Mouse (Mus musculus) kidney, adult 18-20 months (tissue): ENCODE results near the gene Olfr213.
"Not testable (repeated sequence)": the region's sequence is repeated elsewhere in the genome, so short reads cannot be mapped to it uniquely, and the experiment has no call there.

Source experiments
- DNase-seq: peaks from one replicate; pipeline ENCODE4 v3.0.0; 2021

Gene Olfr213

GRCm38 (mm10) chr6:116538156-116538555 is at the start of gene Olfr213:
Gene Olfr213 (plus strand): TSS chr6:116538456.
- no peak for DNase-seq

GRCm38 (mm10) chr6:116488791-116489190 is 49.5 kb upstream of the Olfr213 start, which contains the start of gene Olfr211:
Gene Olfr211 (plus strand): TSS chr6:116489091.
- no peak for DNase-seq

- no peak for DNase-seq
Measured at GRCm38 (mm10) chr6:116493742-116494141, 44.5 kb upstream of the Olfr213 start.

- DNase-seq: no peak
Measured at GRCm38 (mm10) chr6:116495960-116496359, 42.3 kb upstream of the Olfr213 start.

- DNase-seq: not testable (repeated sequence)
Measured at GRCm38 (mm10) chr6:116506302-116507003, 31.8 kb upstream of the Olfr213 start, which contains the start of gene Olfr212. Gene Olfr212 (plus strand): TSS chr6:116506516.

- DNase-seq: no peak
Measured at GRCm38 (mm10) chr6:116514832-116515231, 23.4 kb upstream of the Olfr213 start.

- no peak for DNase-seq
Measured at GRCm38 (mm10) chr6:116542500-116542899, 4.2 kb downstream of the Olfr213 start.

- not testable (repeated sequence) for DNase-seq
Measured at GRCm38 (mm10) chr6:116550841-116551240, 12.6 kb downstream of the Olfr213 start, which contains the start of gene Gm5580. Gene Gm5580 (plus strand): TSS chr6:116551141.

GRCm38 (mm10) chr6:116553935-116554334 is 15.7 kb downstream of the Olfr213 start, which contains the start of gene Olfr214:
Gene Olfr214 (plus strand): TSS chr6:116554235.
- no peak for DNase-seq

- no peak for DNase-seq
Measured at GRCm38 (mm10) chr6:116554952-116555351, 16.7 kb downstream of the Olfr213 start.

- DNase-seq: peak; percentile 28
Measured at GRCm38 (mm10) chr6:116569834-116570233, 31.6 kb downstream of the Olfr213 start.

GRCm38 (mm10) chr6:116584095-116584494 is 45.8 kb downstream of the Olfr213 start, which contains the start of gene Olfr215:
Gene Olfr215 (minus strand): TSS chr6:116584195.
- DNase-seq: no peak
